Mouse (Mus musculus): ENCODE results near the gene Cspg5. TPM values are rescaled to one million over a fixed set of nuclear protein-coding genes. Genes with fewer than 3 reads are reported as not detected.
A peak's percentile ranks its signal among the peaks of the same experiment; 100 is the strongest.

Cspg5 gene
- polyA plus RNA-seq (2012; rRNA removed), result 374 and 390 TPM in 2 replicates

DNA sequence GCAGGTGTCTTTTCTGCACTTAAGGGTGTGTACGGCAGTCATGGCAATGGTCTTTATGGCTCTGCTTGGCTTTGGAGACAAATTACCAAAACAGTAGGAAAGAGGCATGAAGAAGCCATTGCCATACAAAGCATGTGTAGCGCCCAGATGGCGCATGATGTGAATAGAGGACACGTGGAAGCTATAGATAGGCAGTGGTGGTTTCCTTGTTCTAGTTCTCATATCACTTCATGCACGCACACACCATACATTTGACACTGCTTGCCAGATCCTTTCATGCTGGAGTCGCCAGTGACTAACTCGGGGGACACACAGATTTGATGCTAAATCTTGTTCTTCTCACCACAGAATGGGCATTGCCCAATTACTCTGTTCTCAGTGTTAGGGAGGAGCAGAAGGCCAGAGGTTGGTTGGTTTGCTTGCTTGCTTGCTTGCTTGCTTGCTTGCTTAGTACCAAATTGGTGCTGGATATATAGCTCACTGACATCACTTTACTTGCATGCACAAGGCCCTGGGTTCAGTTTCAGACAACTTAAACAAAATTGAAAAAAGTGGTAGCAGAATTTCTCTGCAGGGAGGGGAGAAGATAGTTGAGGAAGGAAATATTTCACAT, at the start of gene Cspg5:
Cspg5 (plus strand) TSS at position 563 of the 613 bp plus-strand sequence.
- no peak for DNase-seq (ENCODE audit: extremely low spot score in 1 of 2, low spot score in 1 of 2)

DNA sequence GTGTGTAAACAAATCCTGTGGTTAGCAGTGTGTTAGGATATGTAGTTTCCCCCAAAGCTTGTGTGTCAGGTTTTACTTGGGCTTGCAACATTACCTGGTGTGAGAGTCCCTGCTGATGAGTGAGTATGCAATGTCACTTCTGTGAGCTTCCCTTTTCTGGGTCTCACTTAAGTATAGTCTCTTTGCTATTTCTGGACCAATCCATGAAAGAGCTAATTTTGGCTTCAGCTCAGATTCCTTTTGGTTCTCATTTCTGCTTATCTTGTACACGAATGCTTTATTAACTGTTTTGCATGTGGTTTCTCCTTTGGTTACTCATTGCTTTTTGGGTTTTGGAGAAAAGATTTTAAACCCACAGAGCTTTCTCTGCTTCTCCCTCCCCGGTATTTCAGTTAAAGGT, 43.7 kb upstream of the Cspg5 start:
- no peak for DNase-seq (ENCODE audit: extremely low spot score in 1 of 2, low spot score in 1 of 2)

DNA sequence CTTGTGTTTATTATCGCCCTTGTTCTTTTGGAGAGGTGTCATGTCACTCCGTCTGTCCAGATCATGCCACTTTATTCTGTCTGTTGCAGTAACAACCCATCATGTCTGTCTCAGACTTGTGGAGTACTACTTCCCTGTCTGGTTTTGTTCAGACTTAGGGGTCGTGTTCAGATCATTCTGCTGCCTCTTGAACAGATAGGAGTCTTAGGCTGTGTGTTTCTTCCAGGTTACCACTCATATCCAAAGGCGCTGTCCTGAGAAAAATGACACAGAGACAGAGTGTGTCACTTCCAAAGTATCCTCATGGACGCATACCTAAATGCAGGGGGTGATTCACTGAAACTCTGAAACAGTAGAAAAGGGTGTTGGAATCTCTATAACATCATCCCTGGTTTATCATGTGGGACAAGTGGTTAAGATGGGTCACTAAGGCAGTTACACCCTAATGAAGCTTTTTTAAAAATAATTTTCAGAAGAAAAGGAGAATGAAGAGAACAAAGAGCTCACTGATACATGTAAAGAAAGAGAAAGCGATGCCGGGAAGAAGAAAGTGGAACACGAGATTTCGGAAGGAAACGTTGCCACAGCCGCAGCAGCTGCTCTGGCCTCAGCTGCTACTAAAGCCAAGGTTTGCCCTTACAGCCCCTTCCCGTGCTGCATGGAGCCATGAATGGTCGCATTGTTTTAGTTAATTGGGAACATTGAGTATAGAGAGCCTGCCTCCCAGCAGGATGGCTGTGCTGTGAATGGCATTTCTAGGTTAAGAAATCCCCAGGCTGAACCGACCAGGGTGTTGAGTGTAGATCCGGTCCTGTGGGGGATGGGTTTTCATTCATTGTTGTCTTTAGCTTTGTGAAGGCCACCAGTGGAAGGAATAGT, 37.8 kb upstream of the Cspg5 start:
- DNase-seq (ENCODE audit: extremely low spot score in 1 of 2, low spot score in 1 of 2), result peak; percentile 77 to 80

DNA sequence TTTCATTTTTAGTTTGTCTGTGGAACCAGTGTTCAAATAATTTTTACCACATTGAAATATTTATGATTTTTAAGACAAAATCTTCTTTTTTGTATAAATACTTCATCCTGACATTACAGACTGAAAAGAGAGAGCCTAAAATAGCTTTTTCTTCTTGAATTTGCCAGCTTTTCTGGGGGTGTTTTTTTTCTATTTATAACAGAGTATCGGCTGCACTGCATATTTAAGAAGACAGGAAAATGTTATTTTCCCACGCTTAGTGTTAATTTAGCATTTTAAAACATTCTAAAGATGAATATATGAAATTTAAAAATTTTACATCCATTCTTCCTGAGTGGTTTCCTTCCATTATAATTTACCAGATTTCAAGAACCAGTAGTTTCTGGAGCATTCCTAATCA, 37.1 kb upstream of the Cspg5 start:
- DNase-seq (ENCODE audit: extremely low spot score in 1 of 2, low spot score in 1 of 2), result no peak

DNA sequence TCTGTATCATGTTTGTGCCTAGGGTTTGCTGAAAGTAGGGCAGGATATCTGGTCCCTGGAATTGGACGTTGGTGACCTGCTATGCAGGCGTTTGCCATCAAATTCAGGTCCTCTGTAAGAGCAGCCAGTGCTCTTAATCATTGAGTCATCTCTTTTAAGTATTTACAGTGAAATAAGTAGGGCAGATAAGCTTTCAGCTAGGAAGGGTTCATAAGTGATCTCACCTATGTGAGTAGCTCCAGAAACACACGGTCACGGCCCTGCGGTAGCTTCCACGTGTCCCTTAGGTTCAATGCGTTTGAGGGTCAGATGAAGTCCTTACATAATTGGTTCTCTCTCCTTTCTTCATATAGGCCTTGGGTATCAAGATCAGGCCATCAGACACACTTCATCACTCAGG, 35.3 kb upstream of the Cspg5 start:
- DNase-seq (ENCODE audit: extremely low spot score in 1 of 2, low spot score in 1 of 2), result no peak

DNA sequence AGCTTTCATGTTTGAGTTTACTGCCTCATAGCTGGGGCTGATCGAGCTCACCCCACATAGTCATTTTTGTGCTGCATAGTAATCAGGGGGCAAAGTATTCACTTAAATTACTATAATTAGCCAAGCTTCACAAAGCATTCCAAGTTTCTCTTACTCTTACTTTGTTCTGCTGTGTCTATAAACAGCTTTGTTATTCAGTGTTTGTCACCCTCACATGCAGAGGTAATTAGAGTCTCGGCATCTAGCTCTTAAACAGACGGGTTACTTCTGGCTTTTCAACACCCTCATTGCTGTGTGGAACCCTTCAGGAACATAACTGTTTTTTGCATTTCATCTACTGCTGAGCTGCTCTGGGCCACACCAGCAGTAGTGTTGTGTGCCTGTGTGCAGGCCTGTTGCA, 34.6 kb upstream of the Cspg5 start:
- no peak for DNase-seq (ENCODE audit: extremely low spot score in 1 of 2, low spot score in 1 of 2)

DNA sequence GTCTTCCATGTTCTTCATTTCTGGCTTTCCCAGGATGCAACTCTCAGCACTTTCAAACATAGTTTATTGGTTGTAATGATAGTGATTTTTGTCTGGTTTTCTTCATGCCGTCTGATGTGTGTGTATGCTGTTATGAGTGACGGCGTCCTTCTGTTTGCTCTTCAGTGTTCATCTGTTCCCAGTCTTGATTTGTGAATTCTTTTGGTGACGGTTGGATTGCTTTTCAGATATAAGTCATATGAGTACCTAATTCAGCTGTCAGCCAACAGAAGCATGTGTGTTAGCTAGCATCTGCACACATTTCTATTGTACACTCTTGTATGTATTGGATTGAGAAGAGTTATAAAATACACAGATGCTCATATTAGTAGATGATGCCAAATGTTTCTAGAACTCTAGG, 19.3 kb upstream of the Cspg5 start:
- DNase-seq (ENCODE audit: extremely low spot score in 1 of 2, low spot score in 1 of 2), result no peak

DNA sequence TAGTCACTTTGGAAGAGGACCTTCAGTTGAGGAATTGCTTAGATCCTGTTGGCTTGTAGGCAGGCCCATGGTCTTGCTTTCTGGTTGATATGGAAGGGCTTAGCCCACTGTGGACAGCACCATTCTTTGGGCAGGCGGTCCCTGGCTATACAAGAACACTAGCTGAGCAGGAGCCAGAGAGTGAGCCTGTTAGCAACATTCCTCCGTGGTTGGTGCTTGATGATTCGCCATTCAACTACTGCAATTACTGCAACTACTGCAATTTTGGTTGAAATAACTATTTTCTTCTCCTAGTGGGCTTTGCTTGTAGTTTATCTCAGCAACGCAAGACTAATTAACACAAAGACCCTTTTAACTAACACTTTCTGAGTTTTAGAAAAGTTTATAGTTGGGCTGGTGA, 17.4 kb upstream of the Cspg5 start:
- no peak for DNase-seq (ENCODE audit: extremely low spot score in 1 of 2, low spot score in 1 of 2)

DNA sequence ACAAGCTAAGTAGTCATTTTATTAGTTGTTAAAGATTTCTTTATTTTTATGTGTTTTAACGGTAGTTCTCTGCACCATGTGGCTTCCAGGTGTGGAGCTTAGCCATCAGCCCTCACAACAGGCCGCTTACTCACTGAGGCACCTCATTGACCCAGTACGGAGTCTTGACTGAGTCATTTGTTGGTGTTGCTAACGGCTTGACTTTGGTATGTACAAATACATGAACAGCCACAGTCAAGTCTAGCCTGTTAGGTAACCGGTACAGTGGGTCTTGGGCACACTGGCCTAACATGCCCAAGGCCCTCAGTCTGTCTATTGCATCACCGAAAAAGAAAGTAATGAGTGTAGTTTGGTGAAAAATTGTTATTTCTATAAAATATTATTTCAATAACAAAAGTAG, 14.9 kb upstream of the Cspg5 start:
- no peak for DNase-seq (ENCODE audit: extremely low spot score in 1 of 2, low spot score in 1 of 2)

DNA sequence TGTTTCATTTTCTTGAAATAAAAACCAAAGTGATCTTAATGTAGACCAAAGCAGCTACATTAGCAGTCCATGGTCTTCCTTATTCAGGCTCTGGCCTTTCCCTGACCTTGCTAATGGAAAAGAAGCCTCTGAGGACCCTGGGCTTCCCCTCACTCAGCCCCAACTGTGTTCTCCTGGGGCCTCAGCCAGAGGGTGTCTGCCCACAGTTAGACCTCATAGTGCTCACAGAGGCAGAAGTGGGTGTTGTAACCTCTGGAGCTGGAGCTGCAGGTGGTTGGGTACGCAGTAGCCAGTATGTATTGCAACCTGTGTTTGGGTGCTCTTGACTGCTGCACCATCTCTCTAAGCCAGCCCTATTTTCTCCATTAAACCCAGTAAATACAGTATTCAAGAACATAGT, 14.5 kb upstream of the Cspg5 start:
- no peak for DNase-seq (ENCODE audit: extremely low spot score in 1 of 2, low spot score in 1 of 2)

DNA sequence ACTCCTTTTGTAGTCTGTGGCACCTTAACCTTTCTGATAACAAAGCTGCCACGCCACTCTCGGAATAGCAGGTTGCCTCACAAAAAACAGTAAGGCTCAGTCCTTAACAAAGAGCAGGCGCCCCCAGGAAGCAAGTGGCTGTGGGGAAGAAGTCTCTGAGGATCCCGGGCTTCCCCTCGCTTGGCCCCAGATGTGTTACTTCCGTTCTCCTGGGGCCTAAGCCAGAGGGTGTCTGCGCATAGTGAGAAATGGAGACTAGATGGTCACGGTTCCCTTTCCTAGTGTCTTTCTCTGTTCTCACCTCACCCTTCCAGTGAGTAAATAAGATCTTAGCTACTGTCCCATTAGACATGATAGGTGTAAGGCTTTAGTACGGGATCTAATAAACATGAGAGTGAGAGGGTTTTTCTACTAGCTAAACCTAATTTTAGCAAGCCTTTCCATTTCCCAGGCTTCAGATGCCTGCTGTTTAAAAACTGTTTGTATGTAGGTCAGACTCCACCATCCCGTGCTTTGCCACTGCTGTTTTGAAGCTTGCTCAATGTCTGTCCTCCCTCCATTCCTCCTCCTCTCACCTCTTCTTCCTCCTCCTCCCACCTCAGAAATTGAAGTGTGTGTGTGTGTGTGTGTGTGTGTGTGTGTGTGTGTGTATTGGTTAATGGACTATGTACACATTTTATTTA, 13.9 kb upstream of the Cspg5 start:
- no peak for DNase-seq (ENCODE audit: extremely low spot score in 1 of 2, low spot score in 1 of 2)

DNA sequence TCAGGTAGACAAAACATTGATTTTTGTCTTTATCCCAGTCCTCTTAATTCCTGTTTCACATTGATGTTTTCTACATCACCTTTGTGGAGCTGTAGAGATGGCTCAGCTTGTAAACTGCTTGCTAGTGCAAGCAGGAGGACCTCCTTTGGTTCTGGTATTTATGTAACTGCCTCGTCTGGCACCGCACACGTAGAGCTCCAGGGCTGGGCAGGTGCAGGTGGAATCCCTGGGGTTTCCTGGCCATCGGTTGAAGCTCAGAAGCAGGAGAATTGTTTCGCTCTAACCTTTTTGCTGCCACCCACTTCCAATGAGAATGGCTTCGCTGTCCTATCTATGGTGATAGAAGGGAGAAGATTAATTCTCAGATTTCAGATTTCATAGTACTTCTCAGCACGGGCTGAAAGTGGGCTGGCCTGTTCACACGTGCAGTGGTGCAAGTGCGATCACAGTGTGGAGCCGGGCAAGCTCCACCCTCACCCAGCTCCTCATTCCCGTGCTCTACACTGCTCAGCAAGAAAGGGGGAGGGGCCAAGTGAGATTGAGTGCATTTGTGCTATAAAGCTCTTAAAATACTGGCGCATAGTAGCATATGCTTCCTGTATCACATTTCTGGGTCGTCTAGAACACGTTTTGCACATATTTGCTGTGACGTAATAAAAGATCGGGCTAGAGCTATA, 13.1 kb upstream of the Cspg5 start:
- no peak for DNase-seq (ENCODE audit: extremely low spot score in 1 of 2, low spot score in 1 of 2)

DNA sequence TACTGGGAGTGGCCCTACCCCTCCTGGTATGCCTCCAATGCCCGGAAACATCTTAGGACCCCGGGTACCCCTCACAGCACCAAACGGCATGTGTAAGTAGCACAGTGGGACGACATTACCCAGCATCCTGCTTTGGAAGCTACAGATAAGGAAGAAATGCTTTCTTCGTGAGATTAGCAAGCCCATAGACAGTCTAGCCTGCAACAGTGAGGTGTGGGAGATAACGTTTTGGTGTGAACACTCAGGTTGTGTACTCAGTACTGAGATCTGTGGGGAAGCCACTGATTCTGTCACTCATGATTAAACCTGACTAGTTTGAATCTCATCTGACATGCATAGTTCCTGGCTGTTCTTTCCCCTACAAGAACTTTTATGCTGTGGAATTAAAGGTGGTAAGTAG, 8.6 kb upstream of the Cspg5 start:
- no peak for DNase-seq (ENCODE audit: extremely low spot score in 1 of 2, low spot score in 1 of 2)

DNA sequence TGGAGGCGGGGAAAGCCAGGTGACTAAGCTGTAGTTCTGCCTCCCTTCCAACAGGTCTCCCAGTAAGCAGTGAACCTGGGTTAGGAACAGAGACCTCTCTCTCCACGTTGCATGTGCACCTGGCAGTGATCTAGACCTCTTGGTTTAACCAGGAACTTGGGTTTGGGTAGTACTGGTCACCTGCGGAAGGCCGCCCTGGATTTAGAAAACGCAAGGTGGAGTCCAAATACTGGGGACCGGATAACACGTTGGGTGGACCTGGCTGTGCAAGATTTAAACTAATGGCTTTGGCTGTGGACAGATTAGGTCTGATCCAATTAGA, 945 bp downstream of the Cspg5 start:
- no peak for DNase-seq (ENCODE audit: extremely low spot score in 1 of 2, low spot score in 1 of 2)

DNA sequence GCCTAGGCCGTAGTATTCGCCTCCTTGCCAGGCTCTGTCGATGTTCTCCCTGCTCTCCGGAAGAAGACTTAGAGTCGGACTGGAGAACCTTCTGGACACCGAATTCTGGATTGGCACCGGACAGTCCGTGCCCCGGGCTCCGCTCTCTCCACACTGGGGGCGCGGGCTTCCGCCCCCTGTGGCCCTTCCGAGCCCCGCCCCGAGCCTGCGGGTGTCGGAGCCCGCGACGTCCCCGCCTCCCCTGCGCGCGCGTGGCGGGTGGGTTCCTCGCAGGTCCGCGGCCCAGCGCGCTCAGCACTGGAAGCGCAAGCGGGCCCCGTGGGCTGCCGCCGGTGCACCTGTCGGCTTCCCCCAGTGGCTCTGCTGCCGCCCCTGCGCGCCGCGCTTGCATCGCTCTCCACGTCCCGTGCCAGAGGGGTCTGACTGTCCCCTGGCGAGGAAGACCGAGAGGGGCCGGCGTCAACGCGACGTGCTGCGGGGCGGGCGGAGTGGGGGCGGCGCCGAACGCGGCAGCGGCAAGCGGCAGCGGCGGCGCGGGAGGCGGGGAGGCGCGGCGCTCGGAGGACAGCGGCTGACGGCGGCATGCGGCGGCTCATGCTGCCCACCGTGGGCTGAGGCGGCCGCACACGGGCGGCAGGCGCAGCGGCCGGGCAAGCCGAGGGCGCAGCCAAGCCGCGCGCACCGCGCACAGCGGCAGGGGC, 1.5 kb downstream of the Cspg5 start:
- DNase-seq (ENCODE audit: extremely low spot score in 1 of 2, low spot score in 1 of 2), result peak in 1 of 2 experiments; percentile 73

DNA sequence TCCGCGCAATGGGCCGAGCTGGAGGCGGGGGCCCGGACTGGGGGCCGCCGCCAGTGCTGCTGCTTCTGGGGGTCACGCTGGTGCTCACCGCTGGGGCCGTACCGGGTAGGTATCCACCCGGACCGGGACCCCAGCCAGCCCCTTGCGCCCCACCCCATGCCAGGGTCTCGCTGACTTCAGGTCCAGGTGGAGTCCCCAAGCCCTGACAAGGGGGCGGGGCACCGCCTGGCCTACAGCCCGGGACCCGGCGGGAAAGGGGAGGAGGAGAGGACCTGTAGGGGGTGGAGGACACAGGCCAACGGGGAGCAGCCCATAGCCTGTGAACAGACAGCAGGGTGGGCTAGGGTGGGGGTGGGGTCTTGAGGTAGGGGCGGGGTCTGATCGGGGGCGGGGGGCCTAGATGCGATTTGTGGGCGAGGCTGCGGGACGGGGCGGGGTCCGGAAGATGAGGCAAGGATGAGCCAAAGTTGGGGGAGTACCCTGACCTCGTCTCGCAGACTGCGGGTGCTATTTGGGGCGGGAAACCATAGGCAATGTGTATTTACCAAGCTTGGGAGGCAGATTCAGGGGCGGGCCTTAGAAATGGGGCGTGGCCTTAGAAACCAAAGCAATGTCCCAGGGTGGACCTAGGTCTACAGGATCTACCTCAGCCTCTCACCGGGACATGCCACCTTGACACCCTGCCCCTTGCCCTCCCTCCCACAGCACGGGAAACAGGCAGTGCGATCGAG, 2.2 kb downstream of the Cspg5 start:
- peak in 1 of 2 experiments; percentile 76 for DNase-seq (ENCODE audit: extremely low spot score in 1 of 2, low spot score in 1 of 2)

DNA sequence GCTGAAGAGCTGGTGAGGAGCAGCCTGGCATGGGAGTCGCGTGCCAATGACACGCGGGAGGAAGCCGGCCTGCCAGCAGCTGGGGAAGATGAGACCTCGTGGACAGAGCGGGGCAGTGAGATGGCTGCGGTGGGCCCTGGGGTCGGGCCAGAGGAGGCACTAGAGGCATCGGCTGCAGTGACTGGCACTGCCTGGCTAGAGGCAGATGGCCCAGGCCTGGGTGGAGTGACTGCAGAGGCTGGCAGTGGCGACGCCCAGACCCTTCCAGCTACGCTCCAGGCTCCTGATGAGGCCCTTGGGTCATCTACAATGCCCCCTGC, 2.7 kb downstream of the Cspg5 start:
- no peak for DNase-seq (ENCODE audit: extremely low spot score in 1 of 2, low spot score in 1 of 2)

DNA sequence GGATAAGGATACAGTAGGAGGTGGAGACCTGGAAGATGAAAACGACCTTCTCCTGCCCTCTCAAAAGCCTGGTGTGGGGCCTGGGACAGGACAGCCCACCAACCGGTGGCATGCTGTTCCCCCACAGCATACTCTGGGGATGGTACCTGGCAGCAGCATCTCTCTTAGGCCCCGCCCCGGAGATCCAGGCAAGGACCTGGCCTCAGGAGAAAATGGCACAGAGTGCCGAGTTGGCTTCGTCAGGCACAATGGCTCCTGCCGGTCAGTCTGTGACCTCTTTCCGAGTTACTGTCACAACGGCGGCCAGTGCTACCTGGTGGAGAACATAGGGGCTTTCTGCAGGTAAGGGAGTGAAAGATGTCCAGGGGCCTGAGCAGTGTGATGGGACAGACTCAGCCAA, 3.5 kb downstream of the Cspg5 start:
- DNase-seq (ENCODE audit: extremely low spot score in 1 of 2, low spot score in 1 of 2), result no peak

DNA sequence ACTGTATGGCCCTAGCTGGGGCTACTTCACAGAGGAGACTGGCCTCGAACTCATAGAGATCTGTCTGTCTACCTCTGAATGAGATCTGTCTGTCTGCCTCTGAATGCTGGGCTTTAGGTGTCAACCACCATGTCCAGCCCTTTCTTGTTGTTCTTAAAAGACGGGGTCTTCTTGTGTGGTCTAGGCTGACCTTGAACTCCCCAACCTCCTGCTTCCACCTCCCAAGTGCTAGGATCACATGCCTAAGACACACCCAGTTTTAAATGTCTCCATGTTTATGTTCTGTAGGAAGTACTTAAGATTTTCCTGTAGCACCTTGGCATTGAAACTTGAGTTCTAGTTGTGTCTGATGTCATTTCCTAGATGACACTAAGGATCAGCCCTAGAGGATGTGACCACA, 5.3 kb downstream of the Cspg5 start:
- DNase-seq (ENCODE audit: extremely low spot score in 1 of 2, low spot score in 1 of 2), result no peak
